Mouse (Mus musculus): ENCODE results near the gene Grn. TPM values are rescaled to one million over a fixed set of nuclear protein-coding genes. Genes with fewer than 3 reads are reported as not detected.
A peak's percentile ranks its signal among the peaks of the same experiment; 100 is the strongest.

Grn gene
- polyA plus RNA-seq, 1 experiment from 2014 or later: 121 TPM

GRCm38 (mm10) chr11:102392441-102393237 is 37.5 kb upstream of the Grn start:
- H3K4me2 ChIP-seq (ENCODE audit: low read depth, low read length): peak overlapping the region; percentile 82
- H3K36me3 ChIP-seq (ENCODE audit: control insufficient read depth, insufficient read depth, low read length): no peaks in the 10 kb centered on the region
- H3K27ac ChIP-seq (replicated peaks; ENCODE audit: low read depth, low read length): no peak overlapping the region
- H3K4me1 ChIP-seq (ENCODE audit: control insufficient read depth, insufficient read depth, low read length): peaks cover 11% of the 10 kb centered on the region
- H3K9ac ChIP-seq (ENCODE audit: low read depth, low read length): peak overlapping the region; percentile 10; the same call in 1 of the 2 replicates
- ATAC-seq (ENCODE audit: low read depth) (peak; percentile 30), DNase-seq (ENCODE audit: low spot score) (no peak)
- WGBS: 18% methylated on average over 15 of the region's 15 CpGs
- peaks cover 10% of the 10 kb centered on the region; the same call in 1 of the 2 replicates for H3K27me3 ChIP-seq (replicated peaks; ENCODE audit: control insufficient read depth, insufficient read depth, low read length)
- no peaks in the 10 kb centered on the region for H3K9me3 ChIP-seq (ENCODE audit: control insufficient read depth, low read length)
- peak overlapping the region; percentile 44 for H3K4me3 ChIP-seq (ENCODE audit: low read depth, low read length)

- peak; percentile 85 for ATAC-seq (ENCODE audit: low read depth)
- WGBS: under 1% methylated on average over 25 of the region's 34 CpGs
- peak; percentile 90 for DNase-seq (ENCODE audit: low spot score)
- Histone ChIP-seq H3K27ac (replicated peaks; ENCODE audit: low read depth, low read length) (0 out of 2 replicates have a peak within 1 kb of the TSS, but pooled peaks have one; percentile 24), H3K4me3 (ENCODE audit: low read depth, low read length) (peak within 1 kb of the TSS; percentile 44), H3K27me3 (replicated peaks; ENCODE audit: control insufficient read depth, insufficient read depth, low read length) (peaks cover 13% of the 10 kb centered on the region), H3K4me1 (ENCODE audit: control insufficient read depth, insufficient read depth, low read length) (peaks cover 11% of the 10 kb centered on the region), H3K9ac (ENCODE audit: low read depth, low read length) (peak within 1 kb of the TSS; percentile 53), H3K36me3 (ENCODE audit: control insufficient read depth, insufficient read depth, low read length) (no peaks in the 10 kb centered on the region), H3K4me2 (ENCODE audit: low read depth, low read length) (peak within 1 kb of the TSS; percentile 82), H3K9me3 (ENCODE audit: control insufficient read depth, low read length) (no peaks in the 10 kb centered on the region)
Observed at GRCm38 (mm10) chr11:102393238-102393634, 36.9 kb upstream of the Grn start, which contains the start of gene Rundc3a. Gene Rundc3a, plus strand, starts transcription at chr11:102393403.

- 10% methylated on average over 17 of the region's 17 CpGs for WGBS
- H3K4me1 ChIP-seq (ENCODE audit: control insufficient read depth, insufficient read depth, low read length): peaks cover 11% of the 10 kb centered on the region
- peak overlapping the region; percentile 53 for H3K9ac ChIP-seq (ENCODE audit: low read depth, low read length)
- 0 out of 2 replicates have a peak overlapping the region, but pooled peaks have one; percentile 24 for H3K27ac ChIP-seq (replicated peaks; ENCODE audit: low read depth, low read length)
- H3K4me2 ChIP-seq (ENCODE audit: low read depth, low read length): peak overlapping the region; percentile 82
- no peaks in the 10 kb centered on the region for H3K36me3 ChIP-seq (ENCODE audit: control insufficient read depth, insufficient read depth, low read length)
- peaks cover 19% of the 10 kb centered on the region for H3K27me3 ChIP-seq (replicated peaks; ENCODE audit: control insufficient read depth, insufficient read depth, low read length)
- ATAC-seq (ENCODE audit: low read depth): peak; percentile 14; the same call in 1 of the 2 replicates
- H3K9me3 ChIP-seq (ENCODE audit: control insufficient read depth, low read length): no peaks in the 10 kb centered on the region
- H3K4me3 ChIP-seq (ENCODE audit: low read depth, low read length): peak overlapping the region; percentile 44
- DNase-seq (ENCODE audit: low spot score): no peak
Observed at GRCm38 (mm10) chr11:102393719-102394420, 36.2 kb upstream of the Grn start.

GRCm38 (mm10) chr11:102394421-102395124 is 35.5 kb upstream of the Grn start:
- no peak overlapping the region for H3K27ac ChIP-seq (replicated peaks; ENCODE audit: low read depth, low read length)
- H3K4me3 ChIP-seq (ENCODE audit: low read depth, low read length): peak overlapping the region; percentile 44; the same call in 1 of the 2 replicates
- peak overlapping the region; percentile 82 for H3K4me2 ChIP-seq (ENCODE audit: low read depth, low read length)
- H3K9ac ChIP-seq (ENCODE audit: low read depth, low read length): no peak overlapping the region
- H3K9me3 ChIP-seq (ENCODE audit: control insufficient read depth, low read length): no peaks in the 10 kb centered on the region
- 69% methylated on average over 9 of the region's 9 CpGs for whole genome bisulfite sequencing
- H3K27me3 ChIP-seq (replicated peaks; ENCODE audit: control insufficient read depth, insufficient read depth, low read length): peaks cover 26% of the 10 kb centered on the region
- no peaks in the 10 kb centered on the region for H3K36me3 ChIP-seq (ENCODE audit: control insufficient read depth, insufficient read depth, low read length)
- no peak for DNase-seq (ENCODE audit: low spot score)
- peaks cover 15% of the 10 kb centered on the region for H3K4me1 ChIP-seq (ENCODE audit: control insufficient read depth, insufficient read depth, low read length)
- no peak for ATAC-seq (ENCODE audit: low read depth)

- Histone ChIP-seq H3K36me3 (ENCODE audit: control insufficient read depth, insufficient read depth, low read length) (no peaks in the 10 kb centered on the region), H3K9ac (ENCODE audit: low read depth, low read length) (no peak overlapping the region), H3K4me3 (ENCODE audit: low read depth, low read length) (no peak overlapping the region), H3K9me3 (ENCODE audit: control insufficient read depth, low read length) (no peaks in the 10 kb centered on the region), H3K27ac (replicated peaks; ENCODE audit: low read depth, low read length) (no peak overlapping the region), H3K27me3 (replicated peaks; ENCODE audit: control insufficient read depth, insufficient read depth, low read length) (peaks cover 33% of the 10 kb centered on the region), H3K4me1 (ENCODE audit: control insufficient read depth, insufficient read depth, low read length) (peaks cover 20% of the 10 kb centered on the region), H3K4me2 (ENCODE audit: low read depth, low read length) (peak overlapping the region; percentile 82; the same call in 1 of the 2 replicates)
- WGBS: 2% methylated on average over 5 of the region's 5 CpGs
- peak; percentile 31; the same call in 1 of the 2 replicates for ATAC-seq (ENCODE audit: low read depth)
- DNase-seq (ENCODE audit: low spot score): peak; percentile 62
Observed at GRCm38 (mm10) chr11:102395250-102395649, 34.9 kb upstream of the Grn start.

GRCm38 (mm10) chr11:102396263-102396662 is 33.9 kb upstream of the Grn start:
- no peak for ATAC-seq (ENCODE audit: low read depth)
- Histone ChIP-seq H3K9me3 (ENCODE audit: control insufficient read depth, low read length) (no peaks in the 10 kb centered on the region), H3K4me2 (ENCODE audit: low read depth, low read length) (no peak overlapping the region), H3K4me1 (ENCODE audit: control insufficient read depth, insufficient read depth, low read length) (peaks cover 20% of the 10 kb centered on the region), H3K27ac (replicated peaks; ENCODE audit: low read depth, low read length) (no peak overlapping the region), H3K9ac (ENCODE audit: low read depth, low read length) (no peak overlapping the region), H3K4me3 (ENCODE audit: low read depth, low read length) (no peak overlapping the region), H3K36me3 (ENCODE audit: control insufficient read depth, insufficient read depth, low read length) (no peaks in the 10 kb centered on the region), H3K27me3 (replicated peaks; ENCODE audit: control insufficient read depth, insufficient read depth, low read length) (peaks cover 39% of the 10 kb centered on the region)
- no peak for DNase-seq (ENCODE audit: low spot score)
- 59% methylated on average over 6 of the region's 6 CpGs for WGBS

GRCm38 (mm10) chr11:102396671-102397141 is 33.4 kb upstream of the Grn start:
- Histone ChIP-seq H3K27me3 (replicated peaks; ENCODE audit: control insufficient read depth, insufficient read depth, low read length) (peaks cover 39% of the 10 kb centered on the region), H3K4me3 (ENCODE audit: low read depth, low read length) (no peak overlapping the region)
- 73% methylated on average over 7 of the region's 7 CpGs for WGBS

More at GRCm38 (mm10) chr11:102396671-102397141, 33.4 kb upstream of the Grn start:
- DNase-seq (ENCODE audit: low spot score): no peak
- no peaks in the 10 kb centered on the region for H3K36me3 ChIP-seq (ENCODE audit: control insufficient read depth, insufficient read depth, low read length)
- H3K9ac ChIP-seq (ENCODE audit: low read depth, low read length): no peak overlapping the region
- ATAC-seq (ENCODE audit: low read depth): no peak
- peaks cover 20% of the 10 kb centered on the region for H3K4me1 ChIP-seq (ENCODE audit: control insufficient read depth, insufficient read depth, low read length)
- H3K4me2 ChIP-seq (ENCODE audit: low read depth, low read length): no peak overlapping the region
- H3K9me3 ChIP-seq (ENCODE audit: control insufficient read depth, low read length): no peaks in the 10 kb centered on the region
- no peak overlapping the region for H3K27ac ChIP-seq (replicated peaks; ENCODE audit: low read depth, low read length)

All from embryonic facial prominence, embryonic 14.5 days (tissue).